Mouse (Mus musculus): ENCODE data around the gene Cdon.

The Cdon gene

GRCm38 (mm10) chr9:35543099-35543860, 122.4 kb downstream of the Cdon start:
- no peak for DNase-seq

GRCm38 (mm10) chr9:35544666-35545065, 123.7 kb downstream of the Cdon start:
- no peak for DNase-seq

DNA sequence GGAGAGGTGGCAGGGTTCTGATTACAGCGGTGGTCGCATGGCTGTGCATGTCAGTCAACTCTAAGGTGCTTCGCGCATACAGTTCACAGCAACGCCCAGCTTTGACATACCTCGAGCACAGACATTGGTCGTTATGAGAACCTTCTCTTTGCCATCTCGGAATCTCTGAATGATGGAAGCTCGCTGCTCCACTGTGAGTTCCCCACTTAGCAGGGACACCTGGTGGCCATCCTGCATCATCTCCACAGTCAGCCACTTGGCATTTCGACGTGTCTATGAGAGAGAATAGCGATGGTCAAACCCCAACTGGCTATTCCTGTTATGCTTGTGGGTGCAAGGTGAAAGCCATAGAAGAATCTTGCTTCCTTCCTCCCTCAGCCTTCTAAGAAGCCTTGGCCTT, 124.8 kb downstream of the Cdon start:
- DNase-seq: no peak

DNA sequence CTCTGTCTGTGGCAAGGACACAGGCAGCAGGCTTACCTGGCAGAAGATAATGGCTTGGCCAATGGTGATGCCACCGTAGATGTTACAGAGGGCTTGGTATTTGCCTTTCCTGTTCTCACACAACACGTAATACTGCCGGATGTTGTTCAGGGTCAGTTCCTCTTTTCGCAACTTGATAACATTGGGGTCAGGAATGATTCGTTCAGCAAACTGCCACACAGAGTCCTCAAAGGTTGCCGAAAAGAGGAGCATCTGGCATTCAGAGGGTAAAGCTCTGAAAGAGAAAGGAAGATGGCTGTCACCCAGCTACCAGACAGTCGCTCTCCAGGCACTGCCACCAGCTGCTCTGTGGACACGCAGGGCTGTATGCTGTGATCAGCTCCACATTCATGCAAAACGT, 125.8 kb downstream of the Cdon start:
- no peak for DNase-seq

DNA sequence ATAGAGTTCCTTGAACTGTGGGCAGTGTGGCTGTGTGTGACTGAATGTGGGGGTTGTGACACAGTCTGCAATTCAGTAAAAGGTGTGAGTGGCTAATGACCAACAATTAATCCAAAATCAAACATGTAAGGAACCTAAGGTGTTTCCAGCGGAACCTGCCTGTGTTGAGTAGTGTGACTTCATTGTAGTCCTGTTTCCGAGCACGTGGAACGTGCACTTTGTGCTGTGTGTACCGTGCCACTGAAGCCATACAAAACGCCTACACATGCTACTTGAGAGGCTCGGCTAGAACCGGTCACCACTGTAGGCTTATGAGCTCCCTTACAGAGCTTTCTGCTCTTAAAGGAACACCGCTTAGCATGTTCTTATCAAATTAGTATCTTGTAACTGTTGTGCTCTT, 127.5 kb downstream of the Cdon start:
- no peak for DNase-seq

- no peak for DNase-seq
These were observed 135.7 kb downstream of the Cdon start for GRCm38 (mm10) chr9:35556494-35557102.

Measured in cerebellum, adult 9-11 months (tissue).